Mouse (Mus musculus) embryonic facial prominence, embryonic 11.5 days (tissue): ENCODE measurements around the gene Scp2. TPM values are rescaled to one million over a fixed set of nuclear protein-coding genes. Genes with fewer than 3 reads are reported as not detected.

ENCODE experiments used
- ATAC-seq: fragments of 200-750 bp; cut with Nextera tagmentation; replicated peaks from 2 replicates; pipeline ENCODE4 v1.8.0; 2017; ENCODE audit warnings: low read depth; ENCODE audit not compliant: insufficient number of reproducible peaks, low FRiP score, low TSS enrichment
- DNase-seq: peaks from one replicate; pipeline ENCODE4 v3.0.0-alpha.2; 2015; ENCODE audit warnings: low spot score
- H3K27ac ChIP-seq: fragments of 300-500 bp; sonication (generic); replicated peaks from 2 replicates; pipeline ENCODE4 v1.5.1; 2014; ENCODE audit warnings: mild to moderate bottlenecking, low read depth, low read length, control low read depth
- H3K27me3 ChIP-seq: fragments of 300-500 bp; sonication (generic); 2 replicates; pipeline ENCODE4 v1.6.1; 2014; ENCODE audit warnings: mild to moderate bottlenecking, low read length, moderate library complexity, mixed read lengths; ENCODE audit not compliant: control insufficient read depth, insufficient read depth
- H3K36me3 ChIP-seq: fragments of 300-500 bp; sonication (generic); replicated peaks from 2 replicates; pipeline ENCODE4 v1.6.1; 2014; ENCODE audit warnings: low read depth, mild to moderate bottlenecking, low read length, moderate library complexity, mixed read lengths; ENCODE audit not compliant: control insufficient read depth, insufficient read depth
- H3K4me1 ChIP-seq: fragments of 300-500 bp; sonication (generic); 2 replicates; pipeline ENCODE4 v1.6.1; 2014; ENCODE audit warnings: low read length, mixed read lengths; ENCODE audit not compliant: control insufficient read depth, insufficient read depth
- H3K4me2 ChIP-seq: fragments of 300-500 bp; sonication (generic); 2 replicates; pipeline ENCODE4 v1.6.1; 2014; ENCODE audit warnings: low read depth, mild to moderate bottlenecking, control low read depth, low read length, moderate library complexity
- H3K4me3 ChIP-seq: fragments of 300-500 bp; sonication (generic); 2 replicates; pipeline ENCODE4 v1.5.1; 2014; ENCODE audit warnings: low read depth, low read length, control low read depth
- H3K9ac ChIP-seq: fragments of 300-500 bp; sonication (generic); replicated peaks from 2 replicates; pipeline ENCODE4 v1.6.1; 2014; ENCODE audit warnings: mild to moderate bottlenecking, control low read depth, low read length
- H3K9me3 ChIP-seq: fragments of 300-500 bp; sonication (generic); replicated peaks from 2 replicates; pipeline ENCODE4 v1.6.1; 2016; ENCODE audit warnings: mild to moderate bottlenecking, low read length, inconsistent platforms, mixed read lengths; ENCODE audit not compliant: control insufficient read depth
- WGBS: fragments of 180-500 bp; shearing (Covaris S2); extraction: QIAGEN DNeasy Blood & Tissue Kit; methylation state at CpG from one replicate; pipeline ENCODE4 v1.1.7; 2014; 5-methylcytosine and 5-hydroxymethylcytosine counted together
- polyA plus RNA-seq: library from polyadenylated mRNA; unstranded; fragments of >200 nt; fragmentation: Nextera tagmentation; extraction: Ambion mirVana; gene quantifications from 2 replicates; pipeline ENCODE4 v1.2.1, GENCODE M21; 2014

The Scp2 gene
- polyA plus RNA-seq, 1 experiment from 2014 or later: 183 TPM

DNA sequence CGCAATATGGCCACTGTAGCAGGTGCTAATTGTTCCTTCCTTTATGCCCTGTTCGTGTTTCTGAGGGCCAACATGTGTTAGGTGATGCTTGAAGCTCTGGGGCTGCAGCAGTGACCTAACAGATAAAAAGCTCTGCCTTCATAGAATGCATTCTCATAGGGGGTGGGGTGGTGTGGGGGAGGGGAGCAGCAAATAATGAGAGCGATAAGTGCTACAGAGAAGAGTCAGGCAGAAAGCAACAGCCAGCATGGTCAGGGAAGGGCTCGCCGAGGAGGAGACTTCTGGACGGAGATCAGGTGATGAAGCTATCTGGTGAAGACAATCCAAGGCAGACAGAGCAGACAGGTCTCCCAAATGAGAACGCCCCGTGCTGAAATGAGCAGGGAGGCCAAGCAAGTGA lies 92.1 kb downstream of the Scp2 start:
- no peak overlapping the region for H3K4me2 ChIP-seq
- H3K4me1 ChIP-seq: no peaks in the 10 kb centered on the region
- WGBS: 91% methylated on average over 8 of the region's 8 CpGs
- H3K9me3 ChIP-seq: no peaks in the 10 kb centered on the region
- no peaks in the 10 kb centered on the region for H3K27me3 ChIP-seq
- H3K9ac ChIP-seq: no peak overlapping the region
- DNase-seq (no peak), ATAC-seq (no peak)
- no peak overlapping the region for H3K4me3 ChIP-seq
- no peaks in the 10 kb centered on the region; the same call in 1 of the 2 replicates for H3K36me3 ChIP-seq
- no peak overlapping the region for H3K27ac ChIP-seq

- Histone ChIP-seq H3K9ac (no peak overlapping the region), H3K4me2 (no peak overlapping the region), H3K27ac (no peak overlapping the region), H3K9me3 (no peaks in the 10 kb centered on the region), H3K4me3 (no peak overlapping the region), H3K27me3 (no peaks in the 10 kb centered on the region), H3K36me3 (no peaks in the 10 kb centered on the region; the same call in 1 of the 2 replicates), H3K4me1 (no peaks in the 10 kb centered on the region)
- no peak for ATAC-seq
- WGBS: 88% methylated on average over 10 of the region's 10 CpGs
- DNase-seq: no peak
Measured at GRCm38 (mm10) chr4:108051687-108052274, 93.0 kb downstream of the Scp2 start.

DNA sequence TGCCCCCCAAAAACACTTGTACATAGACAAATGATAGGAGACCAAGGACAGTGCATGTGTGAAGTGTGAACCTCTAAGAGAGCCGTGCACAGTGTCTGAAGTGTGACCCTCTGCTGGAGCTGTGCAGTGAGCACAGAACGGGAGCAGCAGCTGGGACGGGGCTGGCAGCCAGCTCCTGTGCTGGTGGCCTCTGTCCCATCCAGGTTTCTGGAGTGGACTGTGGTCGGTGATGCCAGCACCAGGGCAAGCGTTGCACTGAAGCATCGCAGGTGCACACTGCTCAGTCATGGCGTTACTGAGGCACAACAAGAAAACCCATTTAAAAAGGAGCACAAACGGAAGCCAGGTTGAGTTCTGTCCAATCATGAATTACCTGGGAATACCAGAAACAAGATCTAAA lies 98.7 kb downstream of the Scp2 start:
- Histone ChIP-seq H3K4me2 (no peak overlapping the region), H3K9me3 (no peaks in the 10 kb centered on the region), H3K36me3 (no peaks in the 10 kb centered on the region), H3K27me3 (no peaks in the 10 kb centered on the region), H3K4me3 (no peak overlapping the region), H3K4me1 (no peaks in the 10 kb centered on the region), H3K9ac (no peak overlapping the region), H3K27ac (no peak overlapping the region)
- 82% methylated on average over 8 of the region's 8 CpGs for WGBS
- ATAC-seq (no peak), DNase-seq (no peak)

GRCm38 (mm10) chr4:108045136-108046107 lies 99.4 kb downstream of the Scp2 start:
- Histone ChIP-seq H3K36me3 (no peaks in the 10 kb centered on the region), H3K27me3 (no peaks in the 10 kb centered on the region), H3K4me1 (no peaks in the 10 kb centered on the region), H3K4me2 (no peak overlapping the region), H3K9me3 (no peaks in the 10 kb centered on the region), H3K9ac (no peak overlapping the region), H3K4me3 (no peak overlapping the region), H3K27ac (no peak overlapping the region)
- DNase-seq: no peak
- WGBS: 59% methylated on average over 19 of the region's 19 CpGs
- ATAC-seq: no peak

GRCm38 (mm10) chr4:108037027-108037426 lies 107.8 kb downstream of the Scp2 start:
- Histone ChIP-seq H3K4me2 (no peak overlapping the region), H3K27ac (no peak overlapping the region), H3K36me3 (no peaks in the 10 kb centered on the region), H3K4me3 (no peak overlapping the region), H3K27me3 (peaks cover 4% of the 10 kb centered on the region; the same call in 1 of the 2 replicates), H3K4me1 (no peaks in the 10 kb centered on the region), H3K9ac (no peak overlapping the region), H3K9me3 (no peaks in the 10 kb centered on the region)
- no peak for ATAC-seq
- no peak for DNase-seq
- 81% methylated on average over 8 of the region's 8 CpGs for WGBS

GRCm38 (mm10) chr4:108033041-108033764 lies 111.6 kb downstream of the Scp2 start:
- Histone ChIP-seq H3K9me3 (no peaks in the 10 kb centered on the region), H3K27ac (no peak overlapping the region), H3K4me2 (no peak overlapping the region), H3K4me1 (peaks cover 5% of the 10 kb centered on the region; the same call in 1 of the 2 replicates), H3K36me3 (no peaks in the 10 kb centered on the region), H3K4me3 (no peak overlapping the region), H3K9ac (no peak overlapping the region), H3K27me3 (peaks cover 20% of the 10 kb centered on the region)
- 80% methylated on average over 8 of the region's 8 CpGs for WGBS
- no peak for DNase-seq
- ATAC-seq: no peak

GRCm38 (mm10) chr4:108032352-108032849 lies 112.4 kb downstream of the Scp2 start:
- H3K9ac ChIP-seq: peak overlapping the region; percentile 59; the same call in 1 of the 2 replicates
- peak overlapping the region; percentile 61 for H3K4me3 ChIP-seq
- H3K4me2 ChIP-seq: peak overlapping the region; percentile 98
- H3K36me3 ChIP-seq: no peaks in the 10 kb centered on the region
- no peak for ATAC-seq
- no peaks in the 10 kb centered on the region for H3K9me3 ChIP-seq
- 30% methylated on average over 11 of the region's 11 CpGs for WGBS
- peaks cover 5% of the 10 kb centered on the region; the same call in 1 of the 2 replicates for H3K4me1 ChIP-seq
- peaks cover 20% of the 10 kb centered on the region for H3K27me3 ChIP-seq
- H3K27ac ChIP-seq: no peak overlapping the region
- peak; percentile 45 for DNase-seq
